Mouse (Mus musculus) megakaryocyte, embryonic 14.5 days (primary cell): ENCODE results near the gene Cope.

ENCODE experiments used
- FLI1 ChIP-seq: IDR thresholded peaks from 2 replicates; pipeline ENCODE4 v1.6.1; 2012; ENCODE audit warnings: low read length, inconsistent platforms, mixed read lengths
- GATA1 ChIP-seq: IDR thresholded peaks from 3 replicates; pipeline ENCODE4 v1.6.1; 2012; ENCODE audit warnings: mixed read lengths, low read length, inconsistent platforms, borderline replicate concordance

- TF ChIP-seq GATA1 (peak; percentile 34; the same call in 1 of the 3 replicates), FLI1 (no peak)
Observed at GRCm38 (mm10) chr8:70327512-70327911, 25.2 kb downstream of the Cope start.
